Mouse (Mus musculus): ENCODE measurements around the gene Fmnl2.

DNA sequence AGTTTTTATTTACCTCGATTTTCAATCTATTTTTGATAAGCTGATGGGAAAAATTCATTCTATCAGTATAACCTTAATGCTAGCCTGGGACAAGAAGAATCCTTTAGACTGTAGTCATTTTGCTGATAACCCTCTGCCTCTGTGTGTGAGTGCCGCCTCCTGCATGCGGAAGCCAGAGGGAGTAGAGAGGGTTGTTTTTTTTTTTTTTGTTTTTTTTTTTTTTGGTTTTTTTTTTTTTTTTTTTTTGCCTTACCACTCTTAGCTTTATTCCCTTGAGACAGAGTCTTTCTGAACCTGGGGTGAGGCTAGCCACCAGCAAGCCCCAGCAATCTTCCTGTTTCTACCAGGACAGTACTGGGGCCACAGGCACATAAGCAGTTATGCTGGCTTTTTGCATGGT, 124.8 kb downstream of the Fmnl2 start:
- TF ChIP-seq CTCF (IDR thresholded peaks at IDR 0.05; ENCODE audit: low read depth) (no peak), EP300 (IDR thresholded peaks at IDR 0.05; ENCODE audit: low read depth) (no peak)

Data from liver, postnatal 0 days (tissue).